1 mouse cellular context compared by ENCODE assay signal in the genomic region with DNA sequence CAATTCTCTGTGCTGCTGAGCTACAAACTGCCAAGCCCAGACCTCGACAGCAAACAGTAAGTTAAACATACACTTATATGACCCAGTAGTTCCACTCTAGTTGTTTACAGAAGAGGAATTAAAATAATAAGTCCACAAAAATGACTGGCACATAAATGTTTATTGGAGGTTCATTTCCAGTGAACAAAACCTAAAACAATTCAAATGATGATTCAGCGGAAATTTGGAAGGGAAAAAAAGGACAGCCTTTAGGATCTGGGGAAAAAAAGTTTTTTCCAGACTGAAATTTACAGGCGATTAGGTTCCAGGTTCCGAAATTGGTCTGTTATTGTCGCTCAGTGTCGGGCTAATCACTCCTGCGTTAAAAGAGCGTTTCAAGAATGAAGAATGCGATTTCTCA.
TF ChIP-seq lines count a peak whose summit lies in the region.

No protein-coding gene starts in this region.

TF ChIP-seq in CH12.LX, 34 proteins besides CTCF, POLR2A, EP300 and RAD21:
- no peak for TF ChIP-seq USF2 (conservative IDR thresholded peaks at IDR 0.05; ENCODE audit: low read depth, low read length)
- TF ChIP-seq SIN3A (IDR thresholded peaks at IDR 0.05; ENCODE audit: low read length), result 0 out of 2 replicates have a peak, but pooled peaks have one; percentile 7
- TF ChIP-seq MAFK (IDR thresholded peaks at IDR 0.05; ENCODE audit: insufficient replicate concordance, low read length), result peak; percentile 94
